Mouse (Mus musculus) heart, embryonic 14.5 days (tissue): Measurements from ENCODE around the gene Gm13695. TPM values are rescaled to one million over a fixed set of nuclear protein-coding genes. Genes with fewer than 3 reads are reported as not detected.
A peak's percentile ranks its signal among the peaks of the same experiment; 100 is the strongest.
"Not testable (repeated sequence)": the region's sequence is repeated elsewhere in the genome, so short reads cannot be mapped to it uniquely, and the experiment has no call there.

ENCODE experiments used
- ATAC-seq: fragments of 200-750 bp; cut with Nextera tagmentation; 2 replicates; pipeline ENCODE4 v1.8.0; 2017; ENCODE audit warnings: low read depth, moderate TSS enrichment; ENCODE audit not compliant: insufficient number of reproducible peaks, insufficient read depth, low FRiP score
- H3K27ac ChIP-seq, 2 experiments: fragments of 200-500 bp in 1 of 2; fragments of 300-500 bp in 1 of 2; sonication (generic) in 1 of 2; replicated peaks in 1 of 2; 2 replicates each; pipeline ENCODE4 v1.5.1; 2012 to 2014; ENCODE audit warnings: low read depth in 2 of 2, low read length in 2 of 2, control low read depth in 1 of 2, mild to moderate bottlenecking in 1 of 2, mixed read lengths in 1 of 2; ENCODE audit not compliant: control insufficient read depth in 1 of 2, insufficient read depth in 1 of 2
- H3K27me3 ChIP-seq: fragments of 300-500 bp; sonication (generic); 2 replicates; pipeline ENCODE4 v1.6.1; 2014; ENCODE audit warnings: mild to moderate bottlenecking, low read length, control low read depth; ENCODE audit not compliant: control insufficient read depth, insufficient read depth
- H3K36me3 ChIP-seq: fragments of 300-500 bp; sonication (generic); 2 replicates; pipeline ENCODE4 v1.6.1; 2014; ENCODE audit warnings: mild to moderate bottlenecking, control low read depth, low read length, mixed read lengths; ENCODE audit not compliant: control insufficient read depth, insufficient read depth
- H3K4me1 ChIP-seq, 2 experiments: fragments of 200-500 bp in 1 of 2; fragments of 300-500 bp in 1 of 2; sonication (generic) in 1 of 2; 2 replicates each; pipeline ENCODE4 v1.6.1; 2012 to 2014; ENCODE audit warnings: low read length in 2 of 2, control low read depth in 1 of 2, mixed read lengths in 1 of 2; ENCODE audit not compliant: control insufficient read depth in 2 of 2, insufficient read depth in 2 of 2
- H3K4me2 ChIP-seq: fragments of 300-500 bp; sonication (generic); 2 replicates; pipeline ENCODE4 v1.6.1; 2014; ENCODE audit warnings: mild to moderate bottlenecking, low read length
- H3K4me3 ChIP-seq, 2 experiments: fragments of 200-500 bp in 1 of 2; fragments of 300-500 bp in 1 of 2; sonication (generic) in 1 of 2; 2 replicates each; pipeline ENCODE4 v1.5.1; 2012 to 2014; ENCODE audit warnings: low read length in 2 of 2, mild to moderate bottlenecking in 2 of 2, control low read depth in 1 of 2, low read depth in 1 of 2, moderate library complexity in 1 of 2; ENCODE audit not compliant: control insufficient read depth in 1 of 2, insufficient read depth in 1 of 2
- H3K9ac ChIP-seq: fragments of 300-500 bp; sonication (generic); 2 replicates; pipeline ENCODE4 v1.6.1; 2014; ENCODE audit warnings: mild to moderate bottlenecking, low read length
- H3K9me3 ChIP-seq: fragments of 300-500 bp; sonication (generic); 2 replicates; pipeline ENCODE4 v1.6.1; 2016; ENCODE audit warnings: low read length, control low read depth; ENCODE audit not compliant: control insufficient read depth
- WGBS: fragments of 180-500 bp; shearing (Covaris S2); extraction: QIAGEN DNeasy Blood & Tissue Kit; methylation state at CpG from one replicate; pipeline ENCODE4 v1.1.7; 2014; 5-methylcytosine and 5-hydroxymethylcytosine counted together
- polyA plus RNA-seq: library from polyadenylated mRNA; unstranded; fragments of >200 nt; fragmentation: Nextera tagmentation; extraction: Ambion mirVana; gene quantifications from 2 replicates; pipeline ENCODE4 v1.2.1, GENCODE M21; 2014

The Gm13695 gene
- polyA plus RNA-seq, 1 experiment from 2014 or later, result not detected

DNA sequence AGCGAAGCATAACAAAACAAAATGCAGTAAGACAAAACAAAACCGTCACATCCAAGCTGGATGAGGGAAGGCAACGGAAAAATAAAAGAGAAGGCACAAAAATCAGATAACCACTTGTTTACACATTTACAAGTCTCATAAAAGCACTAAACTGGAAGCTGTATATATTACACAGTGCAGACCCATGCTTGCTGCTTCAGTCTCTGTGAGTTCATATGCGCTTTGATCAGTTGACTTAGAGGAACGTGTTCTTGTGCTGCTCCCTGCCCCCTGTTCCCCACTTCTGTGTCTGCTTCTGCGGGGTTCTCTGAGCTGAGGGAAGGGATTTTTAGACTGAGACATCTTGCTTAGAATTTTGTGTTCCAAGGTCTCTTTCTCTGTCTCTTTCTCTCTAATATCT, 47.5 kb downstream of the Gm13695 start:
- no peaks in the 10 kb centered on the region for H3K36me3 ChIP-seq
- H3K27ac ChIP-seq, result no peak overlapping the region
- H3K9ac ChIP-seq, result no peak overlapping the region
- H3K27me3 ChIP-seq, result no peaks in the 10 kb centered on the region
- no peak for ATAC-seq
- H3K9me3 ChIP-seq, result no peaks in the 10 kb centered on the region
- 71% methylated on average over 6 of the region's 6 CpGs for WGBS
- H3K4me2 ChIP-seq, result no peak overlapping the region
- peaks cover 4 to 9% of the 10 kb centered on the region in 2 experiments; a peak in 3 of 4 replicates for H3K4me1 ChIP-seq
- H3K4me3 ChIP-seq, result no peak overlapping the region

GRCm38 (mm10) chr2:84016291-84016690, 49.2 kb downstream of the Gm13695 start:
- WGBS, result 74% methylated on average over 5 of the region's 5 CpGs

DNA sequence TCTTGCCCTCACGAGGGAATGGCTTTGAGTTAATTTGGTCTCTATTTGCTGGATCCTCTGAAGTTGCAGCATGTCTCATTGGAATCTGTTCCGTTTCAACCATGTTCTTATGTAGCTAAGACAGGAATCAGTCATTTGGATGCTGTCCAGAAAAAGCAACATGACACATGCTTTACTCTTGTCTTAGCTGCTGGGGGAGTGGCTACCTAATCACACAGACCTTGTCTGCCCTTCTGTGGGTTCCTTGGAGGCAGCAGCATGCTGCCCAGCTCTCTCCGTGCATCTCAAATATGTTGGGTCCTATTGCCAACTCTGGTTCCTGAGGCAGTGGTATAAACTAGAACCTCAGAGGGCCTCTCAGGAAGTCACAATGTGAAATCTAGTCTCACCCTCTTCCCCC, 51.2 kb downstream of the Gm13695 start:
- H3K4me3 ChIP-seq, result no peak overlapping the region
- WGBS, result 8% methylated on average over 3 of the region's 3 CpGs
- peak overlapping the region in 1 of 2 experiments; percentile 33; a peak in 1 of 4 replicates for H3K27ac ChIP-seq
- H3K4me1 ChIP-seq, result peaks cover 4 to 13% of the 10 kb centered on the region in 2 experiments; a peak in 3 of 4 replicates
- peak overlapping the region; percentile 34 for H3K4me2 ChIP-seq
- no peak overlapping the region for H3K9ac ChIP-seq
- H3K9me3 ChIP-seq, result no peaks in the 10 kb centered on the region
- ATAC-seq, result no peak; the same call in 1 of the 2 replicates
- H3K36me3 ChIP-seq, result no peaks in the 10 kb centered on the region
- H3K27me3 ChIP-seq, result no peaks in the 10 kb centered on the region

More at GRCm38 (mm10) chr2:84016291-84016690, 49.2 kb downstream of the Gm13695 start:
- H3K36me3 ChIP-seq, ATAC-seq, H3K4me3 ChIP-seq, H3K27me3 ChIP-seq, H3K4me2 ChIP-seq, H3K27ac ChIP-seq, H3K9me3 ChIP-seq, H3K9ac ChIP-seq: not testable (repeated sequence)
- peaks cover 4 to 13% of the 10 kb centered on the region in 2 experiments; a peak in 3 of 4 replicates for H3K4me1 ChIP-seq

Other genes with a start within 250 kb of the Gm13695 start
- 67.4 and 75.3 TPM in 2 replicates for gene Itgav, start 242.9 kb upstream of the Gm13695 start, polyA plus RNA-seq
- 1.9 and 3.6 TPM in 2 replicates for gene Fam171b, start 154.7 kb upstream of the Gm13695 start, polyA plus RNA-seq
- not detected in 2 replicates for gene Zswim2, start 26.1 kb upstream of the Gm13695 start, polyA plus RNA-seq
- not detected in 2 replicates for gene Gm13698, start 11.6 kb upstream of the Gm13695 start, polyA plus RNA-seq
- not detected in 2 replicates for gene Gm13693, start 5.8 kb upstream of the Gm13695 start, polyA plus RNA-seq
- not detected in 2 replicates for gene Gm13696, start 5.8 kb downstream of the Gm13695 start, polyA plus RNA-seq
- not detected in 2 replicates for gene Gm13694, start 11.6 kb downstream of the Gm13695 start, polyA plus RNA-seq
- not detected in 2 replicates for gene Gm13697, start 17.4 kb downstream of the Gm13695 start, polyA plus RNA-seq
- gene Gm13691, start 23.2 kb downstream of the Gm13695 start, polyA plus RNA-seq, result not detected in 2 replicates